Mouse (Mus musculus) midbrain, embryonic 13.5 days (tissue): ENCODE results near the gene Errfi1. TPM values are rescaled to one million over a fixed set of nuclear protein-coding genes. Genes with fewer than 3 reads are reported as not detected.

Experiments
- ATAC-seq: fragments of 200-750 bp; cut with Nextera tagmentation; 2 replicates; pipeline ENCODE4 v1.8.0; 2017; ENCODE audit warnings: mild to moderate bottlenecking, moderate TSS enrichment, moderate library complexity
- H3K27ac ChIP-seq: fragments of 300-500 bp; sonication (generic); 2 replicates; pipeline ENCODE4 v1.5.1; 2015; ENCODE audit warnings: inconsistent platforms, mild to moderate bottlenecking, moderate library complexity
- H3K27me3 ChIP-seq: fragments of 300-500 bp; sonication (generic); 2 replicates; pipeline ENCODE4 v1.6.1; 2015; ENCODE audit warnings: mild to moderate bottlenecking, inconsistent platforms
- H3K36me3 ChIP-seq: fragments of 300-500 bp; sonication (generic); 2 replicates; pipeline ENCODE4 v1.6.1; 2015; ENCODE audit warnings: mild to moderate bottlenecking, inconsistent platforms
- H3K4me1 ChIP-seq: fragments of 300-500 bp; sonication (generic); replicated peaks from 2 replicates; pipeline ENCODE4 v1.6.1; 2015; ENCODE audit warnings: inconsistent platforms
- H3K4me2 ChIP-seq: fragments of 300-500 bp; sonication (generic); replicated peaks from 2 replicates; pipeline ENCODE4 v1.6.1; 2015; ENCODE audit warnings: moderate library complexity, mild to moderate bottlenecking, inconsistent platforms
- H3K4me3 ChIP-seq: fragments of 300-500 bp; sonication (generic); replicated peaks from 2 replicates; pipeline ENCODE4 v1.5.1; 2015; ENCODE audit warnings: mild to moderate bottlenecking, inconsistent platforms
- H3K9ac ChIP-seq: fragments of 300-500 bp; sonication (generic); replicated peaks from 2 replicates; pipeline ENCODE4 v1.6.1; 2015; ENCODE audit warnings: mild to moderate bottlenecking, inconsistent platforms
- H3K9me3 ChIP-seq: fragments of 300-500 bp; sonication (generic); 2 replicates; pipeline ENCODE4 v1.6.1; 2016; ENCODE audit warnings: mild to moderate bottlenecking, inconsistent platforms
- WGBS: fragments of 180-500 bp; shearing (Covaris S2); methylation state at CpG from one replicate; pipeline ENCODE4 v1.1.7; 2015; 5-methylcytosine and 5-hydroxymethylcytosine counted together
- polyA plus RNA-seq: library from polyadenylated mRNA; unstranded; fragments of >200 nt; fragmentation: Nextera tagmentation; extraction: Ambion mirVana; gene quantifications from 2 replicates; pipeline ENCODE4 v1.2.1, GENCODE M21; 2015

Gene Errfi1
- polyA plus RNA-seq, 1 experiment from 2014 or later: 20.1 TPM

DNA sequence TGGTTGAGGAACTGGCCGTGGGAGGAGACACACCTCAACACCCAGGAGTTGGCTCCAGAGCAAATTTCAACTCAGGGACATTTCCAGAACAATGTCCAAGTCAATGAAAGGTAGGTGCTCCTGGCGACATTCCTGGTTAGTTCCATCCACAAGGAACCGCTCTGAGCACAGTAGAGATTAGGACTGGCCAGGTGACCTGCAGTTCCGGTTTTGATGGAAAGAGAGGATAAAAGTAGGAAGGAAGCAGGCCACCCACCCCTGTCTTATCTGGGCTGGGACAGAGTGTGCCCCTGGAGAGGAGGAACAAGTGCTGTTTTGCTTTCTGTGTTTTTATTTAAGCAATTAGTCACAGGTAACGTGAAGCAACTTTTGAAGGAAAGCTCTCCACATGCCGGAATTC is 28.8 kb upstream of the Errfi1 start:
- Histone ChIP-seq H3K4me2 (no peak overlapping the region), H3K9me3 (no peaks in the 10 kb centered on the region), H3K27ac (no peak overlapping the region), H3K36me3 (no peaks in the 10 kb centered on the region), H3K4me1 (peaks cover 34% of the 10 kb centered on the region), H3K9ac (no peak overlapping the region), H3K27me3 (no peaks in the 10 kb centered on the region), H3K4me3 (no peak overlapping the region)
- ATAC-seq: no peak
- WGBS: 62% methylated on average over 6 of the region's 6 CpGs

DNA sequence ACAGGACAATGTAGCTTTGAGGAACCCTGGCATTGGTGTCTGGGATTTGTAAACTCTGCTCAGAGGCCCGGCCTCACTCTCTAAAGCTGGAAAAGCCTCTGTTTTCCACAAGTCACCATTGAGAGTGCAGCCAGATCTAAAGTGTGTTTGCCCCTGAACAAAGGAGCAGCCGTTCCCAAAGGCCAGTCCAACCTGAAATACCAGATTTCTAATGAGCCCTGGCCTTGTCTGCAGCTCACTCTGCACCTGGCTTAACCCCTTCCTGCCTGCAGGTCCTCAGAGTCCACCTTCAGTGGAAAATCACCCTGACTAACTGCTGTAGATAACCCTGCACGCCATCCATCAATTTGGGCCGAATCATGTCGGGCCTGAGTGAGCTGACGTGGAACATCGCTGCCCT is 28.2 kb upstream of the Errfi1 start:
- no peaks in the 10 kb centered on the region for H3K9me3 ChIP-seq
- no peak overlapping the region for H3K4me2 ChIP-seq
- H3K9ac ChIP-seq: no peak overlapping the region
- no peak for ATAC-seq
- H3K36me3 ChIP-seq: no peaks in the 10 kb centered on the region
- H3K4me1 ChIP-seq: peaks cover 34% of the 10 kb centered on the region
- H3K27ac ChIP-seq: no peak overlapping the region
- H3K27me3 ChIP-seq: no peaks in the 10 kb centered on the region
- 18% methylated on average over 7 of the region's 7 CpGs for WGBS
- H3K4me3 ChIP-seq: no peak overlapping the region

DNA sequence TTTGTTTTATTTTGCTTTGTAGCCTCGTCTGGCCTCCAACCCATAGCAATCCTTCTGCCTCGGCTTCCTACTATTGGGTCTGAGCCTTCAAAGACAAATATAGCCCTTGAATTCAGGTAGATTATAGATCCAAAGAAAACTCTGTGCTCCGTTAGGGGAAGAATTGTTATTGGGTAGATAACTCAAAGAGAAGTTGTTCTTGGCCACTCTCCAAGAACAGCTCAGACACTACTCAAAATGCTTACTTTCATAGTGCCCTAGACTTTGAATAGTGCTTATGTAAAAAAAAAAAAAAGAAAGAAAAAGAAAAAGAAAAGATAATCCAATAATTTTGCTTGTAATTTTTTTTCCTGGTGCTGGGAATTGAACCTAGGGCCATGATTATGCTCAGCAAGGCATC is 22.4 kb upstream of the Errfi1 start:
- H3K4me2 ChIP-seq: no peak overlapping the region
- H3K4me3 ChIP-seq: no peak overlapping the region
- peaks cover 8% of the 10 kb centered on the region; the same call in 1 of the 2 replicates for H3K4me1 ChIP-seq
- 76% methylated on average over 3 of the region's 3 CpGs for WGBS
- ATAC-seq: no peak
- no peaks in the 10 kb centered on the region for H3K27me3 ChIP-seq
- no peak overlapping the region for H3K9ac ChIP-seq
- no peaks in the 10 kb centered on the region for H3K9me3 ChIP-seq
- no peak overlapping the region for H3K27ac ChIP-seq
- H3K36me3 ChIP-seq: no peaks in the 10 kb centered on the region

DNA sequence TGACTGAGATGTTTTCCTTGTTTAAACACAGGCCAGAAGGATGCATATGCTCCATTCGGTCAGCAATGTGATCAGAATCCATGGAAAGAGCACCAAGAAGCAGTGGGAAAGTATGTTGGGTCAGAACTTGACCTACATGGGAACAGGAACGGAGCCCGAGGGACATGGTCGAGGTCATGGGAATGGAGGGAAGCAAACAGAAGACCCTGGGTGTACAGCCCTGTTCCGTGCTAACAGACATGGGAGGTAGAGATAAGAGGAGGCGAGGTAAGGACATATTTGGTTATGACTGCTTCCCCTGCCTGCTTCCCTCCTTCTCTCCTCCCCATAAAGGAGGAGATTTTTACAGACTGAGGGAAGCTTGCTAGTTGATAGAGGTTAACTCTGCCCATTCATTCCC is 21.8 kb upstream of the Errfi1 start:
- ATAC-seq: no peak
- 93% methylated on average over 6 of the region's 6 CpGs for WGBS

DNA sequence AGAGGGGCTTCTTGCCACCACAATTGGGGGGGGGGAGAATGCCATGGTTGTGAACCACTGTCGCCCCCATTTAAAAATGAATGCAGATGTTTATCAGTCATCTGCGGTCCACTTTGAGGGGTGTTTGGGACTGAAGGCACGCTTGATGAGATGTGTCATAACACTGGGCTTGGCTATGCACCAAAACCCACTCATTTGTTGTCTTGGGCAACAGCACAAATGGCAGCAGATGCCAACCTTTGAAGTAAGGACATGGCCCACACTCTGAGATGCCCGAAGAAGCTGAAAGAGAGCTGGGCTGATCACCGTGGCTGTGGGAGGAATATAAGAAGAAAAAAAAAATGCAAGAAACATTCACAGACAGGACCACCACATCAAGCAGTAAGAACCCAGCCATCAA is 18.6 kb upstream of the Errfi1 start:
- Histone ChIP-seq H3K4me3 (no peak overlapping the region), H3K27me3 (no peaks in the 10 kb centered on the region), H3K9me3 (no peaks in the 10 kb centered on the region), H3K4me2 (no peak overlapping the region), H3K36me3 (no peaks in the 10 kb centered on the region), H3K9ac (no peak overlapping the region), H3K4me1 (no peaks in the 10 kb centered on the region), H3K27ac (no peak overlapping the region)
- 92% methylated on average over 5 of the region's 5 CpGs for WGBS
- ATAC-seq: no peak

More for the DNA sequence above, 21.8 kb upstream of the Errfi1 start:
- Histone ChIP-seq H3K4me1 (peaks cover 5% of the 10 kb centered on the region; the same call in 1 of the 2 replicates), H3K4me3 (no peak overlapping the region), H3K27me3 (no peaks in the 10 kb centered on the region), H3K9me3 (no peaks in the 10 kb centered on the region), H3K4me2 (no peak overlapping the region), H3K9ac (no peak overlapping the region), H3K36me3 (no peaks in the 10 kb centered on the region), H3K27ac (no peak overlapping the region)

DNA sequence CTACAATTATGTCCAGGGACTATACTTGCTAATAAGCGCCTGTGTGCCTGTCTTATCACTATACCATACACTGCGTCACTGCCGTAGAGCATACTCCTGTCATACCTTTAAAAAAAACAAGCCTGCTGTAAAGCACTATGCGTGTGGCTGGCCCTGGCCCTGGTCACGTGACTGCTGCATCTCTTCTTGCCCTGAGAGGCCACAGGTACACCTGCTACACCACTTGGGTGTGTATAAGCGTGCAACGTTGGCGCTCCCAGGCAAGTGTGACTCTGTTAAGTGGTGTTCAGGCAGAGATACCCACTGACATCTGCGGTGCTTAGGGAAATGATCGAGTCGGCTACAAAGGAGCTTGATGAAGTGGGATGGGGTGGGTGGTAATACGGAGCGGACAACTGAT is 17.5 kb upstream of the Errfi1 start:
- Histone ChIP-seq H3K9ac (no peak overlapping the region), H3K4me3 (no peak overlapping the region), H3K27me3 (no peaks in the 10 kb centered on the region), H3K4me1 (no peaks in the 10 kb centered on the region), H3K9me3 (no peaks in the 10 kb centered on the region), H3K27ac (no peak overlapping the region), H3K4me2 (no peak overlapping the region), H3K36me3 (no peaks in the 10 kb centered on the region)
- ATAC-seq: no peak
- 91% methylated on average over 13 of the region's 13 CpGs for WGBS

DNA sequence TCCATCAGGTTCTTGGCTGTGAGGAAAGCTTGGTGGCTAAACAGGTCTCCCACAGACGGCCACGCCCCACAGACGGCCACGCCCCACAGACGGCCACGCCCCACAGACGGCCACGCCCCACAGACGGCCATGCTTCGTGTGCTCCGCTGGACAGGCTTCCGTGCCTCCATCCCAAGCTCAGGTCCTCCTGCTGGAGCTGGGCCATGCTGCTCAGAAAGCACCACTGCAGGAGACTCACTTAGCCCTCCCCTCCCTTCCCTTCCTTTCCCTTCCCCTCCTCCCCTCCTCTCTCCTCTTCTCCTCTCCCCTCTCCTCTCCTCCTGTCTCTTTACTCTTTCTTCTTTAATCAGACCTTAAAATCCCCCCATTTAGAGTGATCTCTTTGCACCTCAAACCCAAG is 16.8 kb upstream of the Errfi1 start:
- Histone ChIP-seq H3K4me3 (no peak overlapping the region), H3K9me3 (no peaks in the 10 kb centered on the region), H3K4me1 (no peaks in the 10 kb centered on the region), H3K9ac (no peak overlapping the region), H3K4me2 (no peak overlapping the region), H3K36me3 (no peaks in the 10 kb centered on the region), H3K27ac (no peak overlapping the region), H3K27me3 (no peaks in the 10 kb centered on the region)
- ATAC-seq: no peak
- 90% methylated on average over 12 of the region's 12 CpGs for WGBS

DNA sequence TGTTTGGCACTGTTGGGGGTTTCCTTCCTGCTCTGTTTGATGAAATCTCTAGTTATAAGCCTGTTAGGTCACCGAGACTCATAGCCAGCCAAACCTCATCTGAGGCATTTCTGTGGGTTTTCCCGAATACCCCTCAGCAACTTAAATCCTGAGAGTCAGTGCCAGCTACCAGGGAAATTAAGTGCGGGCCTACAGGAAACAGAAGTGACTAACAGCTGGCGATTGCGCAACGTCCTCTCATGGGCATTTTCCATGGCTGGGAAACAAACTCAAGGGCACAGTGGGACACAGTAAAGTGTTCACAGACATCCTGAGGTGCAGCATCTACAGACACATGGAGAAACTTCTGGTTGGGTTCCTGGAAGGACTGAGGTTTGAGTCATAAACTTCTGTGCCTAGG is 16.3 kb upstream of the Errfi1 start:
- Histone ChIP-seq H3K27ac (no peak overlapping the region), H3K9me3 (no peaks in the 10 kb centered on the region), H3K9ac (no peak overlapping the region), H3K4me1 (no peaks in the 10 kb centered on the region), H3K4me2 (no peak overlapping the region), H3K4me3 (no peak overlapping the region), H3K36me3 (no peaks in the 10 kb centered on the region), H3K27me3 (no peaks in the 10 kb centered on the region)
- 91% methylated on average over 6 of the region's 6 CpGs for WGBS
- ATAC-seq: no peak

DNA sequence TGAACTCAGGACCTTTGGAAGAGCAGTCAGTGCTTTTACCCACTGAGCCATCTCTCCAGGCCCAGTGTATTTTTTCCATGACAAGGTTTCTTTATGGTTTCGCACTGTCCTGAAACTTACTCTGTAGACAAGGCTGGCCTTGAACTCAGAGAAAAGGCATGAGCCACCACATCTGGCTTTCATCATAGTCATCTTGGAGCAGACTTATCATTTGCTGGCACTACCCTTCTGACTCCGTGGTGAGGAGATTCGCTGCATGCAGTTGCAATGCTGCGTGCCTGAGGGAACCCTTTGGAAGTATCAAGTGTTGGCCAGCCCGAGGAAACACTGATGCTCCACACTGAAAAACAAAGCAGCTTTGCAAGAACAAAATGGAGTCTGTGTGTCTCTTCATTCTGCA is 11.7 kb upstream of the Errfi1 start:
- no peaks in the 10 kb centered on the region for H3K27me3 ChIP-seq
- H3K27ac ChIP-seq: no peak overlapping the region
- 90% methylated on average over 5 of the region's 5 CpGs for WGBS
- no peak overlapping the region for H3K4me3 ChIP-seq
- no peak overlapping the region for H3K4me2 ChIP-seq
- no peaks in the 10 kb centered on the region for H3K9me3 ChIP-seq
- peaks cover 13% of the 10 kb centered on the region for H3K4me1 ChIP-seq
- ATAC-seq: no peak
- H3K9ac ChIP-seq: no peak overlapping the region
- H3K36me3 ChIP-seq: no peaks in the 10 kb centered on the region

DNA sequence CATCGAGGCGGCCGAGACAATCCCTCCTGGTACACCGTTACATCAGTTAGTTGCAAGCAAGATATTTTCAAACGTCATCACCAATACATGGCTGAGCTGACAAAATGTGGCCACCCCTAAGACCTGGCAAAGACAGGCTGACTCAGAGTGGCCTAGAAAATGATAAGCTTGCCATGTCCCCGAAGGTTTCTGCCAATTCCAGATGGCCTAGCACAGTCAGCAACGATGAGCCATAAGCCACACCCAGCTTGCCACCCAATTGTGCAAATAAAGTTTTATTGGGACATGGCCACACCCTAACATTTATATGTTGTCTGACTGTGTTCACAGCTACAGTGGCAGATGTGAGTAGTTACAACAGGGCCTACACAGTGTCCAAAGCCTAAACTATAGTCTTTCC is 10.5 kb upstream of the Errfi1 start:
- no peaks in the 10 kb centered on the region for H3K36me3 ChIP-seq
- no peak overlapping the region for H3K4me2 ChIP-seq
- peaks cover 13% of the 10 kb centered on the region for H3K4me1 ChIP-seq
- no peak overlapping the region for H3K27ac ChIP-seq
- H3K9ac ChIP-seq: no peak overlapping the region
- no peak for ATAC-seq
- no peak overlapping the region for H3K4me3 ChIP-seq
- no peaks in the 10 kb centered on the region; the same call in 1 of the 2 replicates for H3K27me3 ChIP-seq
- H3K9me3 ChIP-seq: no peaks in the 10 kb centered on the region
- 91% methylated on average over 7 of the region's 7 CpGs for WGBS

DNA sequence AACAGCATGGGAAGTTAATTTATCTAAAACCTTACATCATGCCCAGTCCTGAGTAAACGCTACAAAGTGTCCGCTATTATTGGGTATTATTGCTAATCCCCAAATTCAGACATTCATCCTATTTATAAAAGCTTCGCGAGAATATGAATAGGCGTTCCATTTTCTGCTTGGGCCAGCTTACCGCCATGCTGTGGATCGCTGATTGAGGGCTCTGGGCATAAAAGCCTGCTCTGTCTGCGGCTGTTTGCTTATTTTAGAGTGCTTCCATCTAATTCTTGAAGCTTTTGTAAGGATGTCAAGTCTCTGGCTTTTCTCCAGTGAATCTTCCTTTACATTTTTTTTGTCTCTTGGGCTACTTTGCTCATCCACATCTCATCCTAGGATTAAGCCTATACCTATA is 7.4 kb upstream of the Errfi1 start:
- no peak overlapping the region for H3K9ac ChIP-seq
- ATAC-seq: no peak
- no peak overlapping the region for H3K4me3 ChIP-seq
- WGBS: 22% methylated on average over 8 of the region's 8 CpGs
- no peak overlapping the region for H3K4me2 ChIP-seq
- no peaks in the 10 kb centered on the region for H3K36me3 ChIP-seq
- peaks cover 13% of the 10 kb centered on the region for H3K4me1 ChIP-seq
- no peak overlapping the region for H3K27ac ChIP-seq
- H3K9me3 ChIP-seq: no peaks in the 10 kb centered on the region
- no peaks in the 10 kb centered on the region; the same call in 1 of the 2 replicates for H3K27me3 ChIP-seq

DNA sequence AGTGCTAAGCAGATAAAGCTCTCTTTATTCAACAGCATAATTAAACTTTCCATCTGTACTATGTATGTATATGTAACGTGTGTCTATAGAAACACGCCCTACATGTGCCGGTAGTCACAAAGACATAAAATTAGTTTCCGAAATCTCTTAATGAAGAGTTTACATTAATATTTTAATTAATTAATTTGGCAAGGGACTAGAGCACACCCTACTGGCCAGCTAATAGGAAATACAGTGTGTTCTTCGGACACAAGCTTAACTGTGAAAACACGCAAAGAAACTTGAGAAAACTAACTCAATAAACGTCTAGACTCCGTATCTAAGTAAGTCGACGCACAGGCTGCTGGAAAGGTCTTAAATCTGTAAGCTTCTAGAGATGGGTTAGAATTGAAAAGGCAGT is 3.8 kb upstream of the Errfi1 start:
- 75% methylated on average over 10 of the region's 10 CpGs for WGBS

DNA sequence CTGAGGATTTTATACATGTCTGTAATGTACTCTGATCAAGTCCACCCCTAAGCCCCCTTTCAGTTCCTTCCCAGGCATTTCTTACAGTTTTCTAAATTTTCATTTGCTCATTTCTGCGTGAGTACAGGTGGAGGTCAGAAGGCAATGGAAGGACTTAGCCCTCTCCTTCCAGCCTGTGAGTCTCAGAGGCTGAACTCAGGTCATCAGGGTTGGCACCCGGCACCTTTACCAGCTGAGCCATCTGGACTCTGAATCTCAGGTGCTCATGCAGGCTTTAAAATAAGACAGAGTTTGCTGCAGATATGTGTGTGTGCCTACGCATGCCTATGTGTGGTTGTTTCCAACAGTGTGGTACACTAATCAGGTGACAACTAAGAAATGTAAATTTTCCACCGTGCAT is 2.8 kb upstream of the Errfi1 start:
- Histone ChIP-seq H3K36me3 (no peaks in the 10 kb centered on the region), H3K27me3 (no peaks in the 10 kb centered on the region; the same call in 1 of the 2 replicates), H3K9ac (no peak overlapping the region), H3K4me1 (peaks cover 17% of the 10 kb centered on the region), H3K27ac (no peak overlapping the region), H3K4me3 (no peak overlapping the region), H3K4me2 (no peak overlapping the region), H3K9me3 (no peaks in the 10 kb centered on the region)
- no peak for ATAC-seq
- 92% methylated on average over 4 of the region's 4 CpGs for WGBS

More for the DNA sequence above, 3.8 kb upstream of the Errfi1 start:
- H3K27me3 ChIP-seq: no peaks in the 10 kb centered on the region; the same call in 1 of the 2 replicates
- no peak overlapping the region for H3K9ac ChIP-seq
- ATAC-seq: no peak
- H3K4me1 ChIP-seq: peaks cover 18% of the 10 kb centered on the region
- no peak overlapping the region for H3K4me3 ChIP-seq
- no peak overlapping the region for H3K4me2 ChIP-seq
- H3K27ac ChIP-seq: no peak overlapping the region
- no peaks in the 10 kb centered on the region for H3K9me3 ChIP-seq
- H3K36me3 ChIP-seq: no peaks in the 10 kb centered on the region
